Mouse (Mus musculus): ENCODE measurements around the gene Olfr1358. TPM values are rescaled to one million over a fixed set of nuclear protein-coding genes. Genes with fewer than 3 reads are reported as not detected.
"Not testable (repeated sequence)": the region's sequence is repeated elsewhere in the genome, so short reads cannot be mapped to it uniquely, and the experiment has no call there.

The Olfr1358 gene
- not detected for total RNA-seq (2021)
- long read RNA-seq, experiment 1 = 0 reads
- long read RNA-seq, experiment 2 = 0 reads

DNA sequence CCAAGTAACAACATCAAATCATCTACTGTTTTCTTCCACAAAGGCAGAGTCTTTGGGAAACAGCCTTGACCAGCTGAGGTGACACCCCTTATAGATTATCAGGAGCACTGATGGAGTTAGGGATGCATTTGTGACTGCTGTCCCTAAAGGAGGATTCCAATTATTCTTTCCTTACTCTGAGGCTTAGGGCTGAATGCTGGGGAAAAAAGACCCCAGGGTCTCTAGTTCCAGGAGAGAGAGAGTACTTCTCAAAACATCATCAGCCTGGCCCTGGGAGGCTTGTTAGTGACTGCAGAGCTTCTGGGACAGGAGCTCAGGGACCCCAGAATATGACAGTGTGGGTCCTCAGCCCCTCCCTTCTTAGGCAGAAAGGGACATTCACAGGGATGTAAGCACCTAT lies at the start of gene Olfr1358:
TSS of gene Olfr1358 (plus strand) at position 301 of the 400 bp plus-strand sequence.
- Histone ChIP-seq H3K27ac (no peak within 1 kb of the TSS), H3K4me3 (no peak within 1 kb of the TSS)
- intact Hi-C loops (cut with DNase I) = no loop called here
- no peak for TF ChIP-seq CTCF (IDR thresholded peaks at IDR 0.05)
- DNase-seq = no peak

DNA sequence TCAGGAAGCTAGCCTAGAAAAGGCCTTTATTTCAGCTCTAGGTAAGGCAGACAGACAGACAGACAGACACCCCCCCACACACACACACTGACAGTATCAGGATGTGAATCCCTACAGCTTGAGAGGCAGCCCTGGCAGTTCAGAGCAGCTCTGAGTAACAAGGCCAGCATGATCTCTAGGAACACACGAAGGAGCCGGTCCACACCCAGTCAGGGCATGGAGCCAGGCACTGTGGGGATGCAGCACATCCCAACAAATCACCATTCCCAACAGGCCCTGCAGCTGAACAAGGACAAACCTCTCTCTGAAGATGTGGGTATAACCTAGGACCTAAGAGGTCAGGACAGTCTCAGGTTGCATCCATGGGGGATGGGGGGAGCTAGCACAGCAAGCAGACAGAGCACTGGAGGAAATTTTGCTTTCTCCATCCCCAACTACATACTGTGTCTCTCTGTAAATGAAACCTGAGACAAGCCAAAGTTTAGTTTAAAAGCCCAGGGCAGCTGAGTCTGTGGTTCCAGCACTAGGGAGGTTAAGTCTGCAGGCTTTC lies 49.4 kb upstream of the Olfr1358 start:
- TF ChIP-seq CTCF (IDR thresholded peaks at IDR 0.05) = no peak
- intact Hi-C loops (cut with DNase I) = loop anchor here (10.0 kb wide), 1 partner anchor 107 kb away; the partner anchor contains the start of gene Ilvbl
- Histone ChIP-seq H3K4me3 (no peak overlapping the region), H3K27ac (no peak overlapping the region)
- DNase-seq = peak; percentile 75

GRCm38 (mm10) chr10:78470582-78471313 lies 46.5 kb upstream of the Olfr1358 start:
- H3K27ac ChIP-seq = no peak overlapping the region
- H3K4me3 ChIP-seq = peak overlapping the region; percentile 11; the same call in 1 of the 2 replicates
- intact Hi-C loops (cut with DNase I) = no loop called here
- DNase-seq = no peak
- no peak for TF ChIP-seq CTCF (IDR thresholded peaks at IDR 0.05)

DNA sequence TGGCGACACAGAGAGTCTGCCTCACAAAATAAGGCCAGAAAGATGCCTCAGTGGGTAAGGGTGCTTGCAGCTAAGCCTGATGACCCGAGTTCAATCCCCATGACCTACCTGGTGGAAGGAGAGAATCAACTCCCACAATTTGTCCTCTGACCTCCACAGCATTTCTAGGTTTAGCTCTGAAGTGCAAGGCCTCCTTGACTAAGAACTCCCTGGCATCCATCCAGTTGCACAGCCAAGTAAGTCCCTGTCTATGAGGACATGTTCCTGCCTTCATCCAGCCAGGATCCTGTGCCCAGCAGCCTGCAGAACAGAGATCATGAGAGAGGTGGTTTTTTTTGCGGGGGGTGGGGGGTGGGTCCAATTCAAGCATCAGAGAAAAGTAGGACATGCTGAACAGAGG lies 45.2 kb upstream of the Olfr1358 start:
- no peak overlapping the region for H3K4me3 ChIP-seq
- TF ChIP-seq CTCF (IDR thresholded peaks at IDR 0.05) = no peak
- H3K27ac ChIP-seq = no peak overlapping the region
- no peak for DNase-seq
- intact Hi-C loops (cut with DNase I) = no loop called here

DNA sequence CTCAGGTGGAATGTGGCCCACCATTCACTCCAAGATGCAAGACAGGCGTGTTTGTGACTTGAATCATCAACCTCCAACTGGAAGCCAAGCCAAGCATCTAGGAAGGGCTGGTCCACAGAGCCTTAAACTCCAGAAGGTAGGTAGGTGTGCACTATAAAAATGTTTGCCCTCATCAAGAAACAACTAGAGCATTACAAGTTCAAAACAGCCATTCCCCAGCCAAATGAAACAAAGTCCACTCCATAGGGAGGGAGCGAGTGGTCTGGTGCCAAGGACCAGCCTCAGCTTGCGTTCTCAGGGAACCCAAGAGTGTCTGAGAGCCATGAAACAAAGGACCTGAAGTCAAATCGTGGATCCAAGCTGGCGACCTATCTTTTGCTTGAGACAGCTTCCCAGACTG lies 43.8 kb upstream of the Olfr1358 start:
- DNase-seq = no peak
- H3K4me3 ChIP-seq = no peak overlapping the region
- no peak for TF ChIP-seq CTCF (IDR thresholded peaks at IDR 0.05)
- H3K27ac ChIP-seq = peak overlapping the region; percentile 38; the same call in 1 of the 2 replicates
- intact Hi-C loops (cut with DNase I) = no loop called here

GRCm38 (mm10) chr10:78474759-78475158 lies 42.5 kb upstream of the Olfr1358 start:
- no peak for DNase-seq
- Histone ChIP-seq H3K27ac (no peak overlapping the region), H3K4me3 (no peak overlapping the region)
- intact Hi-C loops (cut with DNase I) = no loop called here
- TF ChIP-seq CTCF (IDR thresholded peaks at IDR 0.05) = no peak

GRCm38 (mm10) chr10:78476821-78477220 lies 40.4 kb upstream of the Olfr1358 start:
- no peak for TF ChIP-seq CTCF (IDR thresholded peaks at IDR 0.05)
- DNase-seq = no peak
- no peak overlapping the region for H3K27ac ChIP-seq
- intact Hi-C loops (cut with DNase I) = no loop called here
- H3K4me3 ChIP-seq = no peak overlapping the region

DNA sequence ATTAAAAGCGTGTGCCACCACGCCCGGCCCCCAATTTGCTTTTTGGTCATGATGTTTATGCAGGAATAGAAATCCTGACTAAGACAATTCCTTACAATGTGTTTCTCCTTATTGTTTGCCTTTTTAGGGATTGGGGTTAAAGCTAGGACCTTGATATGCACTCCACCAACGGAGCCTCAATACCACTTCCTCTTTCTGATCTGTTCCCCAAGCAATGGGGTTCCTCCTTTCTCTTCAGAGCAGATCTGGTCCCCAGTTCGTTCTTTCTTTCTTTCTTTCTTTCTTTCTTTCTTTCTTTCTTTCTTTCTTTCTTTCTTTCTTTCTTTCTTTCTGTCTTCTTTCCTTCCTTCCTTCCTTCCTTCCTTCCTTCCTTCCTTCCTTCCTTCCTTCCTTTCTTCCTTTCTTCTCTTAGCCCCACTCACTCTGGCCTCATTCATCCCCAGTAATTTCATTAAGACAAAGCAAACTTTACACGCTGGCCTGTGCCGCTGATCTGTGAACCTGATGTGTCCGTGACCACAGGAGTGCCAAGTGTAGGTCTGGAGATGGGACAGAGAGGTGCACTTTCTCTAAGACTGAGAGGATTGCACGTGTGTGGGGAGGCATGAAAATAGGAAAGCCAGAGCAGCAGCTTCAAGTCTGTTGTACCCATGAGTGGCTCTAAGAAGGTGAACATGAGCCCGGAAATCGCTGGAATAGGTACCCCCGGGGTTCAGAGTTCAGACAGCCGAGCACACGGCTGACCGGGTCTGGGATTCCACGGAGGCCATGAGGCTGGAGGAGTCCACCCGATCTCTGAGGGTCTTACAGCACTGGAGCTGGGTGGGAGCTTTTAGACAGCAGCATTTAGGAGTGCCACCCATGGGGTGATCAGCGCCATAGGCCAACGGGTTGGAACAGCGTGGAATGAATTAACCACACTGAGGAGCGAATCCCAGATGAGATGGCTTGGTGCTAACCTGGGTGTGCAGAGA lies 36.0 kb upstream of the Olfr1358 start:
- DNase-seq = no peak
- Histone ChIP-seq H3K27ac (no peak overlapping the region), H3K4me3 (peak overlapping the region; percentile 74)
- intact Hi-C loops (cut with DNase I) = no loop called here
- TF ChIP-seq CTCF (IDR thresholded peaks at IDR 0.05) = no peak

DNA sequence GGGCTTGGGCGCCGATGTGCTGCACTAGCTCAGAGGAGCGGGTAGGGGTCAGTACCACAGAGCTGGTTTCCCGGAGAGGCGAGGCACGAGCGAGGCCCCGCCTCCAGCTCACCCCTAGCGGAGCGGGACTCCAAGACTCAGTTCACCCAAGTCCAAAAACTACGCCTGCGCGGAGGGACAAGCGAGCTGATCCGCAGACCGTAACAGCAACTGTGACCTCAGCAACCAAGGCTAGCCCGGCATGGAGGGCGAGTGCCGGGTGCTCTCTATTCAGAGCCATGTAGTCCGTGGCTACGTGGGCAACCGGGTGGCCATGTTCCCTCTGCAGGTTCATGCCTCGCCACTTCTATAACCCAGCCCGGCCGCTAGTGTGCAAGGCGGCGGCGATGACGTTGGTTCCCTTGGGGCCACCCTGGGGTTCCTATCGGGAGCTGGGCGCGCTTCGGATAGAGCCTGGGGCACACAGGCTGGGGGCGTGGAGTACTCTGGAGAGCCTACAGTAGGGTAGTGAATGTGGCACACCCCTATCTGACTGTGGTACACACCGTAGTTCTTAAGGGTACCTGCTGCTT lies 35.2 kb upstream of the Olfr1358 start:
- Histone ChIP-seq H3K27ac (peak overlapping the region; percentile 38; the same call in 1 of the 2 replicates), H3K4me3 (peak overlapping the region; percentile 74)
- DNase-seq = peak; percentile 61
- TF ChIP-seq CTCF (IDR thresholded peaks at IDR 0.05) = peak; percentile 6; the same call in 1 of the 2 replicates
- intact Hi-C loops (cut with DNase I) = no loop called here

DNA sequence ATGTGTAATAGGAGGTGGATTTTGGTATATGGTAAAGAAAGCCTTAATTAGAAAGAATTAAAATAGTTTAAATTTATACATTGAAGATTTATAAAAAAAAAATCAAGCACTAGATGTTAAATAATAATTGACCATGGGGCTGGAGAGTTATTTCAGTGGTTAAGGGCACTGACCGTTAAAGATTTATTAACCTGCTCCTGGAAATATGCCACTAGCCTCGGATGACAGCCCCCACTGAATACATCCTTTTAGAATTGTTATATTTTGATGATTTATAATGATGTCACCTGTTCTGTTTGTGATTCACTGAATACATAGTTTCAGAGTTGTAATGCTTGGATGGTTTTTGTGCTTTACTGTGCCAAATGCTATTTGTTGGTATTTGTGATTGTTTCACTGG lies 31.9 kb upstream of the Olfr1358 start:
- not testable (repeated sequence) for H3K27ac ChIP-seq, H3K4me3 ChIP-seq, DNase-seq
- intact Hi-C loops (cut with DNase I) = loop anchor here (5.0 kb wide), 1 partner anchor 48 kb away; no protein-coding TSS in a partner anchor

DNA sequence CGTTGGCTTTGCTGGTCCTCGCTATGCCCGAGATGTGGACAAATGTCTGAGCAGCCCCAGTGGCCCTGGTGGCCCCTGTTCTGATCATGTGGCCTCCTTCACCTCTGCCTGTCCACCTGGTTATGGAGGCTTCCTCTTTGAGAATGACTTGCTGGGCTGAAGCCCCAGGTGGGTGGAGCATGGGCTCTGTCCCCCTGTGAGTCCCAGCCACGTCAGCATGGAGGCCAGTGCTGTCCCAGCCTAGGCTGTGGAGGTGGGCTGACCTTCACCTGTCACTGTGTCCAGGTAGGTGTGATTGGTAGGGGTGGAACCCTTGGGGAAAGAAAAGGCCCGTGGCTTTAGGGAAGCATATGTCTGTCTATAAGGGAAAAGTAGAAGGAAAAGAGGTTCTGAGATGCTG lies 30.4 kb upstream of the Olfr1358 start:
- no peak for TF ChIP-seq CTCF (IDR thresholded peaks at IDR 0.05)
- intact Hi-C loops (cut with DNase I) = loop anchor here (5.0 kb wide), 1 partner anchor 50 kb away; no protein-coding TSS in a partner anchor
- H3K27ac ChIP-seq = no peak overlapping the region
- no peak for DNase-seq
- no peak overlapping the region for H3K4me3 ChIP-seq

GRCm38 (mm10) chr10:78487431-78488086 lies 29.7 kb upstream of the Olfr1358 start:
- H3K4me3 ChIP-seq = peak overlapping the region; percentile 65
- peak; percentile 97 for TF ChIP-seq CTCF (IDR thresholded peaks at IDR 0.05)
- peak; percentile 84 for DNase-seq
- peak overlapping the region; percentile 44; the same call in 1 of the 2 replicates for H3K27ac ChIP-seq
- intact Hi-C loops (cut with DNase I) = loop anchor here (5.0 kb wide), 1 partner anchor 50 kb away; no protein-coding TSS in a partner anchor
